Mouse (Mus musculus) brain, adult 2 months (tissue): ENCODE measurements around the gene Ptges2.

Experiments used
- DNase-seq: peaks from one replicate; pipeline ENCODE4 v3.0.0; 2011; ENCODE audit warnings: low read depth, low spot score

Gene Ptges2

DNA sequence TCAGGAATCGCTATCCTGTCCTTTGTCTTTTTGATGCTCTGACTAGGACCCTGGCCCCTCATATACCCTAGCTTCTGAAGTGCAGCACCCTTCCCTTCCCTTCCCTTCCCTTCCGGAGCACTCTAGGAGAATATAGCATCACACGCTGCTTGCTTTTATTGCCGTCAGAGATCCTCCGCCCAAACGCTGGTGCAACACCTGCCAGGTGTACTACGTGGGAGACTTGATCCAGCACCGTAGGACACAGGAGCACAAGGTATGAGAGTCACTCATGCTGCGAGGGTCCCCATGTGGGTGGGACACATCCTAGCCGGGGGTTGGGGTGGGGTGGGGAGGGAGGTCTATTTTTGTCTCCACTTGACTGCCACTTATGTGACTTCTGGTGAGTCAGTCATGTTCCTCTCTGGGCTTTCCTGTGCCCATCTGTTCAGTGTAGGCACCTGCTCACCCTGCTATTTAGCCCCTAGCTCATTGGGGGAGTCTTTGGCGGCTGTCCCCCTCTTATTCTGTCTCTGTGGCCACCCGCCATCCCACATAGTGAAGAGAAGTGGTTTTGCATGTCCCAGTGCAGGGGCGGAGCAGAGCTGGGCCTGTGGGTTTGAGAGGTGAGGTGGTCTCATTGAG lies 20.3 kb upstream of the Ptges2 start:
- DNase-seq, result peak; percentile 74

DNA sequence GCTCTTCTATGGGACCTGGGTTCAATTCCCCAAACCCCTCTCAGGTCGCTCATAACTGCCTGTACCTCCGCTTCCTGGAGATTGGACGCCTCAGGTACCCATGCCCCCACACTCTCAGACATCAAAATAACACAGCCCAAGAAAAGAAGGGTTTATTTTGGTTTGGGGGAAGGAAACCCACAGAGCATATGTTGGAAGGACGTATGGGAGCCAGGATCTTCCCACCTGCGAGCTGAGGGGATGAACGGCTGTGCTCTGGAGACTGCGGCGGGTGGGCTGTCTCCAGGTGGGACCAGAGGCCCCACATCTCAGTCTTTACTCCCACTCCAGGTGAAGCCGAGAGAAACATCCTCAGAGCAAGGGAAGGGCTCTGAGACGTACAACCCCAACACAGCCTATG lies 18.7 kb upstream of the Ptges2 start:
- peak; percentile 77 for DNase-seq

DNA sequence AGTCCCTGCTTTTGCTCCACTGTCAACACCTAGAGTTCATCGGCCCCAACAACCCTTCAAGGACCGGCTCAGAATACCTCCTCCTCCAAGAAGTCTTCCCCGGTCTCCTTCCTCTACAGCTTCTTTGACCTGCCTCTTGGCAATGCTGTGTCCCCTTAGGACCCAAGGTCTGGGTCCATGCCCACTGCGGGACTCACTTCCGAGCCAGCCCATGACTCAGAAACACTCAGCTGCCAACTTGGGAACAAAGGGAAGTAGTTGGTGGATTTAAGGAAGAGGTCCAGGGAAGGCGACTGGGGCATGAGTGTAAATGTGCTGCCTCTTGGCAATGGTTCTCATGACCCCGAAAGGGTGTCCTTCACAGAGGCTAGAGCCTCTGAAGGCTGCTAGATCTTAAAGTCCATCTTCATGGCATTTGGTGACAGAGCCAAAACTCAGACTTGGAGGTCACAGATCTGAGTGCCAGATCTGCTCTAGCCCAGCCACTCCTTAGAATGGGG lies 15.6 kb upstream of the Ptges2 start:
- no peak for DNase-seq

DNA sequence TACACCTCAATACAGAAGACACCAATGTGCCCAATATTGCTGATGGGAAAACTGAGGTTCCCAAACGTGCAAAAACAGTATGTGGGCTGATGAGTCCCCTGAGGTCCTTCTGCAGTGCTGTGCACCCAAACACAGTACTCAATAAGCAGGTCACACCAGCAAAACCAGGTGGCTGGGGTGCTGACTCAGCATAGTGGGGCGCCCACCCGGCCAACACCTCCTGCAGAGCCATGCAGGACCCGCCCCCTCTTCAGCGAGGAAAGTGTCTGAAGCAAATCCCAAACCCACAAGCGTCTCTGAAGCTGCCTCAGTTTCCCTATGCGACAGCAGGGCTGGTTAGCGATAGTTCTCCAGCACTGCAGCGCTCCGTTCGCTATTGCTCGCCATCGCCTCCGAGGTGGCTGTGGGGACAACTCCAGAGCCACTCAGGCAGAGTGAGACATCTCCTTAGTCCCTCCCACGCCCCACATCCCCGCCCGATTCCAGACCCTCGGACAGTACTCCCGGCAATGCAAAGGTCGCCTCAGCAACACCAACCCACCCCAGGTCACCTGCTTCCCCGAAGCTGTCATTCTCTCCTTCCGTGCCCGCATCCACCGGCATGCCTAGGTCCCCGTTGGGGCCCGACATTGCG lies 14.4 kb upstream of the Ptges2 start:
- DNase-seq, result peak; percentile 48

DNA sequence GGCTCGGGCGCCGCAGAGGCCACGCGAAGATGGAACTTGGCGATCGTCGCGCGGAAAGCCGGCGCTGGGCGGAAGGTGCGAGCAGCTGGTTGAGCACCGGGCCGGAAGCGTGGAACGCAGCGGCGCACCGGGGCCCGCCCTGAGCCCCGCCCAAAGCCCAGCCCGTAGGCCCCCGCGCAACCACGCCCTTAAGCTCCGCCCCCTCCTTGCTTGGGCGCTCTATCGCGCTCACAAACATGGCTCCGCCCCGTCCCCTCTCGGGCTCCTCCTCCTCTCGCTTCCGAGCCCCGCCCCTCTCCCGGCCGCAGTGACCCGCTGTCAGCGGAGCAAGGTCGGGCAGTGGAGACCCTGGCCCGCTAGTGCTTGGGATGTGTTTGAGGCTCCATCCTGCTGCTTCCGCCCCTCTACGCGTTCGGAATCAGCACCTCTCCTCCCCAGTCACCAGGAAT lies 13.9 kb upstream of the Ptges2 start, which contains the start of gene 1110008P14Rik:
1110008P14Rik (minus strand) TSS at position 164 of the 449 bp plus-strand sequence.
- DNase-seq, result peak; percentile 97

DNA sequence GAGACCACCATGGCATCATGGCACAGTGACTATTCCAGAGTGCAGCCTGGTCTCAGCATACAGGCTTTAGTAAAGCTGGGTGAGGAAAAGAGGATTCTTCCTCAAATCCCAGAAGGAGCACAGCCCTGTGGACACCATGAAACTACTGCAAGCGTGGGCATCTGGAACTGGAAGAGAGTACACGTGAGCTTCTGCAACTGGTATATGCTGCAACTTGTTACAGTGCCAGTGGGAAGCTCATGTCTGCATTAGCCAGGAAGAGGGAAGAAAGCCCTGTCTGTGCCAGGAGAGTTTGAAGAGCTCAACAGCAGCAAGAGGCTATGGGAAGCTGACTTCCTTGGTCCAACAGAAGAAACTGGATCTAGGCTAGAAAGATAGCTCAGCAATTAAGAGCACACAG lies 13.0 kb upstream of the Ptges2 start:
- DNase-seq, result peak; percentile 69

DNA sequence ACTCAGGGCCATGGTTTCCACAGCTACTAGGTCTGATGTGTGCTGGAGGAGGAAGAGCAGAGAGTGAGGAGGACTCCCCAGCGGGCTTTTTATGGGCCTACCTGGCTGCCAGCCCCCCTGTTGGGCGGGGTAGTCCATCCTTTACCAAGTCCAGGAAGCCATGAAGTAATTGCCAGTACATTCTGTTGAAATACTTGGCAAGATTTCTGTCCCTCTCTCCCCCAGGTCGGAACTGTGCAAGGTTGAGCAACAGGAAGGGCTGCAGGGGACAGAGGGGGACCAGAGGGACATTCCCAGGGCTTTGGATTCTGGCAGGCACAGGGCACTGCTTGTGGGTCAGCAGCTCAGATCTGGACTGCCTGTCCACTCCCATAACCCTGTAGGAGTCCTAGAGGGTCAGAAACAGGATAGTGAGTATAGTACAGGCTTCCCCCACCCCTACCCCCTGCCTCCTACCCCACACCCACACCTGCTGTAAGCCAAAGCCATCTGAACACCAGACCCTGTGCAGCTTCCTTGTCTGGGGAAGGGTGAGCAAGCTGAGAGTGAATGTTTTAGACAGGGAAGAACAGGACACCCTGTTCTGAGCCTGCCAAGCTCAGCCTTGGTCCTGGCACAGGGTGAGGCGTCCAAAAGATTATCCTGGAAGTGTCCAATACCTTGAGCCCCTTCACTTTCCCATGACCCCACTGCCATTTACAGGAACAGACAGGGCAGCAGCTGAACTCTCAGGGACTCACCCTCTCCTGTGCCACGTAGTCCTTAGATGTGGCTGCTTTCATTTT lies 7.8 kb upstream of the Ptges2 start, which contains the start of gene Lcn2:
Lcn2 (minus strand) TSS at position 547 of the 785 bp plus-strand sequence.
- no peak for DNase-seq

DNA sequence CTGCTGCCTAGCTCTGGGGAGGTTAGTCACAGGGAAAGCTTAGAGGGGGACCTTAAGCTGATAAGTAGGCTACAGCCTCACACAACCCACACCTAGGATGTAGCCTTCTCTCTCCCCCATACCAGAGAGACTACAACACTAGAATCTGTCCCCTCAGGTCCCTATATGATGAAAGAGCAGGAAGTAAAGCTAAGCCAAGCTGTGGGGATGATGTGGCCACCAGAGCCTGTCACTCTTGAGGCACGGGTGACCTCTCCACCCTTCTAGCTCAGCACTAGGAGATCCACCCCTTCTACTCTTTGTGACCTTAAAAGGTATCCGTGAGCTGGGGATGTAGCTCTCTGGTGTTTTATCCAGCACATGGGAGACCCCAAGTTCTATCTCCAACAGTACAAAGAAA lies 6.5 kb upstream of the Ptges2 start:
- DNase-seq, result no peak

DNA sequence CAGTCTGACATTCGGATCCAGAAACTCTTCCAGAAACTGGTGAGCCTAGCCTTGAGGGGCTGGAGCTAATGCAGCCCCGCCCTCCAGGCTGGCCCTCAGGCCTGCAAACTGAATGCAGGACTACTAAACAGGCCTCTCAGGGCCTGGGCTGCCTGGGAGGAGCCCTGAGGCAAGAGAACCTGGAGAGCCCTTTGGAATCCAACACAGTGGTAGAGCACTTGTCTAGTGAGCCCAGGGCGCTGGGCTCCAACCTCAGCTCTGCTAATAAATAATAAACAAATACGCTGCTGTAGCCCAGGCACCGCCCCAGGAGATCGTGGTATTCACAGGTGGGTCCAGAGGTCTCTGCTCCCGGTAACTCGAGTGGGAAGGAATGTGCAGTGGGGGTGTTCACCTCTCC lies 4.8 kb upstream of the Ptges2 start:
- no peak for DNase-seq

DNA sequence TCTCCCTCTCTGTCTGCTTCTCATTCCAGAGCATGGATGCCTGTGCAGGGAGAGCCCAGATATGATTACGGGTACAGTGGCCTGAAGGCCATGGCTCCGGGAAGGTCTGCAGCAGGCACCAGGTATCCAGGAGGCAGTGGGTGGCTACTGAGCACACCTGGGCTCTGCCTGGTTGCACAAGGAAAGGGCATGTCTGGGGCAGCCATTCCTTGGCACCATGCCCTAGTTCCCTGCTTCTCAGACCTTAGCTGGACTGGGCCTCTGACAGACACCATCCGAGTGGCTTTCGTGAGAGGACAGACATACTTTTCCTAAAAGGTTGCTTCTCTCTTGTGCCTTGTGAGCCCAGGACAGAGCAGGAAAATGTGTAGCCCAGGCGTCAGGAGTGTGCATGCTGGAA lies 3.6 kb upstream of the Ptges2 start:
- DNase-seq, result no peak

DNA sequence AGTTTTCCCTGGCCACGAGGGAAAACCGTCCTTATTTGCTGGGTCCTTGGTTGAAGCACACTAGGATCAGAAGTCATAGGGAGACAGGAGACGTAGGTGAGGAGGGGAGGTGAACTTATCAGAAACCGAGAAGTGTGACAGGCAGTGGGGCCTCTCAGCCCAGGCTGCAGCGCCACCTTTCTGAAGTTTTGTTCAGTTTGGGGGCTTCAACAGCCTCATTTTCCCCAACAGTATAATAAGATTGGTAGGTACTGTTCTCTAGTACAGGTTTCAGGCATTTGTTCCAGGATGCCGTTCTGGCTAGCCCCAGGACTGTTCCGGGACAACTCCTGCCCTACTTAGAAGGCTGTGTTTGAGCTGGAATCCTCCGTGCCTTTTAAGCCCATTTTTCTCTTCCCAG lies 723 bp upstream of the Ptges2 start:
- peak; percentile 61 for DNase-seq

DNA sequence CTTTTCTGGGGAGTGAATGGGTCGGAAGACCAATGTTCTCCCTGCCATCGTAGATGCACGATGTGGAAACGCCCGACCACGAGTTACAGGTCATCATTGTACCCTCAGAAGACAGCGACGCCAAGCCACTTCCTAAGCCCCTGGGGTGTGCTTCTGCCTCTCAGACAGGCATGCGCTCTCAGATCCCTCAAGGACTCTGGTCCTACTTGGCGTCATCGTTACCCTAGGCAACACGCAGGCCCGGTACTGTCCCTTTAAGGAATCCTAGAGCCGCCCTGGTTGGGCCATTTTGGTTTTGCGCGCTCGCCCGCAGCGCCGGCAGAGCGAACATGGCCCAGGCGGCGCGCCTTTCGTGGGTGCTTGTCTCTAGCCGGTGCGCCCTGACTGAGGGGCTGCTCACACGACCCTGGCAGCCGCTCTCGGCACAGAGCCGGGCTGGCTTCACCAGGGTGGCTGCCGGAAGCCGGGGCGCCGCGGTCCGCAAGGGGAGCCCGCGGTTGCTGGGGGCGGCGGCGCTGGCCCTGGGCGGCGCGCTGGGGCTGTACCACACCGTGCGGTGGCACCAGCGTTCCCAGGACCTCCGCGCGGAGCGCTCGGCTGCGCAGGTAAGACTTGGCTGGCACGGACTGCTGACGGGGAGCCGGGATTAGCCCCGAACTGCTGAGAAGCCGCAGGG lies 388 bp downstream of the Ptges2 start:
- DNase-seq, result peak; percentile 98

DNA sequence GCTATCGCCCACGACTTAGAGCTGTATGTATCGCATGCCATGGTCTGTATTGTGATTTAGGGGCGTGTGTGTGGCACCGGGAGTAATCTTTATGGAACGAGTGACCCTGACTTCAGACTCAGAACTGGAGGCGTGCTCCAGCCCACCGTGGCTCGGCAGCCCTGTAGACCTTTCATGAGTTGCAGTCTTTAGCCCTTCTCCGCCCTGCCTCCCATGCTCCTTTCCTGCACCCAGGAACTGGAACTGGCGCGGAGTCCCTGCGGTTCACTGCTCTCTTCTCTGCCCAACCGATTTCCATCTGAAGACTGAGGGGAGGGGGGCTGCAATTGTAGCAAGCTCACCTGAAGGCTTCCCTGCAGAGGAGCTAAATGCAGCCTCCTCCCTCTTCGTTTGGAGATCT lies 999 bp downstream of the Ptges2 start:
- DNase-seq, result no peak

DNA sequence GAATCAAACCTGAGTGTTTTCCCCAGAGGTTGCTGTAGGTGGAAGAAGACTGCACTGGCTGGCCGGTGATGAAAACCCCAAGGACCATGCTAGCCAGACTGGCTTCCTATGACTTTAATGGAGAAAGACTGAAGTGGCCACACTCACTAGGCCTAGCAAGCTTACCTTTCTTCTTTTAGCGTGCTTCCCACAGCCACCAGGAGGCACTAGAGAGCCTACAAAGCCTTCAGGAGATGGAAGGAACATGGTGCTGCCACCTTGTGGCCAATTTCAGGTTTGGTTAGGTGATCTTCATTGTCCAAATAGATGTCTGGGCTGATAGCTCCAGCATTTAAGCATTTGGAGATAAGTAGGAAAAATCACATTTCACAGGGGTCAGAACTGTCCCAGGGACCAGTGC lies 9.0 kb downstream of the Ptges2 start:
- DNase-seq, result peak; percentile 99

DNA sequence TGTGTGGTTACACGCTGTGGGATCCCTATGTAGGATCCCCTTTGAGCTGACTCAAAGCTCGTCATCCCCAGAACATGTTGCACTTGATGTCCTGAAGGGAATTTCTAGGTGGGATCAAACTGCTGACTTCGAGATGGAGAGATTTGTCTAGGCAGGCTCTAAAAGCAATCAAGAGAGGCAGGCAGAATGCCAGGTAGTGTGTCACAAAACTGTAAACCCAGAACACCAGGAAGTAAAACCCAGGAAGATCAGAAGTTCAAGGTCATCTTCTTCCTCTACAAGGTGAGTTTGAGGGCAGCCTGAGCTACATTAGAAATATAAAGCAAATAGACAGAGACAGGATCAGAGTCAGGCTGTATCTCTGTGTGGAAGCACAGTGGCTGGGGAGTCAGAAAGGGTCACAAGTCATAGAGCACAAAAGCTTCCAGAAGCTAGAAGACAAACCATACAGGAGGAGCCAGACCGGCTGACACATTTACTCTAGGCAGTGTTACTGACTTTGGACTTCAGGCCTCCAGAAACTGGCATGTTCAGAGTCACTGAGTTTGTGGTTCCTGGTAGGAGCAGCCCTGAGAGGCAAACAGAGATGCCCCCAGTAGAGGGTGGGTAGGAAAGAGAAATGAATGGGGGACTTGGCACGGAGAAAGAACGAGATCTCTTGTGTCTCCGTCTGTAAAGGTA lies 11.6 kb downstream of the Ptges2 start:
- DNase-seq, result no peak

DNA sequence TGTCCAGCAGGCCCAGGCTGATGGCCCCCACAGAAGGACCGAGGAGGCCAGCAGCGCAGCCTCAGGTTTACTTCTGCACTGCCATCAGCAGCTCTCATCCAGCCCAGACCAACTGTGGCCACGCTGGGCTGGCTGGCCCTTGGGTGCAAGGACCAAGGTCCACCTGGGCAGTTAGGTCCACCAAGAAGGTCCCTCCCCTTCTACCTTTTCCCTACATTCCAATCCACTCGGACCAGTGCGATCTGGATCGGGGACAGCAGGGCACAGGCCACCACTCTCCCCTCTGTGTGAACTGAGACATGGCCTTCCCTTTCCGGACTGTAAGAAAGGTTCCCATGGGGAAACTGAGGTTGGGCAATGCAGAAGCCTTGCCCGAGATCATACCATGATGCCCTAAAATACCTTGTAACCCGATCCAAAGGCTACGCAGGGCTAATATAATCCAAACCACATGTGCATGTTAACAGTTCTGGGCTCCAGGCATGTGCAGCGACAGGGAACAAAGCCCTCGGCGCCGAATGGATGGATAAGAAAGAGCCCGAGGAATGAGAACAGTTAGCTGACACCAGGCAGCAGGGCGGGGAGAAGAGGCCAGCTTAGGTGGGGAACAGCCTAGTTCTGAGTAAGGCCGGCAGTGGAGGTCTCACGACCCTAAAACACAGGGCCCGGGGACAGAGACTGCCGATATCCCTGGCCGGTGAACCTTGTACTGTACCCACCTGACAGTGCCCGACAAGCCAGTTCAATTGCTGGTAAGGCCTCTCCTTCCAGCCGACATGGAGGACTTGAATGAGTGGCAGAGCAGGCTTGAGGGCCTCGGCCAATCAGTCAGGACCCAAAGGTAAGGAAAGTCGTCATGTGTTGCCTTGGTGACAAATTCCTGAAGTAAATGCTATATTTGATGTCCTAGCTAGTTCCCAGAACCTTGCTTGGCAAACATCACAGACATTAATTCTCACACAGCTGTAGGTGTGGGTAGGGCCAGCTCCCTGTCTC lies 13.0 kb downstream of the Ptges2 start:
- DNase-seq, result no peak

DNA sequence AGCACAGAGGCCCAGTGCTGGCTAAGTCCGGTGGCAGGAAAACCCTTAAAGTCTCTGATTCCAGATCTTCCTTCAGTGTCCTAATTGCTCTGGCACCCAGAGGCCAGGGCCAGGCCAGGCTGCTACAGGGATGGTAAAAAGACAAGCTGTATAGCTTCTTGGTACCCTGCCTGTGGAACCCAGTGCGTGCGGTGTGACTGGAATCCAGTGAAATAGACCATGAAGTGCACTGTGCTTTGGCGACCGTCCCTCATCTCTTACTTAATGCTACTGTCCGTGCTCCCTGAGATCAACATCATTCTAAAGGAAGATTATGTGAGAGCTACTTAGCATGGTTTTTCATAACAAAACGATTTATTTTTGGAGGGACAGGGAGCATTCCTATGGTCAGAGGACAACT lies 15.7 kb downstream of the Ptges2 start:
- DNase-seq, result no peak

DNA sequence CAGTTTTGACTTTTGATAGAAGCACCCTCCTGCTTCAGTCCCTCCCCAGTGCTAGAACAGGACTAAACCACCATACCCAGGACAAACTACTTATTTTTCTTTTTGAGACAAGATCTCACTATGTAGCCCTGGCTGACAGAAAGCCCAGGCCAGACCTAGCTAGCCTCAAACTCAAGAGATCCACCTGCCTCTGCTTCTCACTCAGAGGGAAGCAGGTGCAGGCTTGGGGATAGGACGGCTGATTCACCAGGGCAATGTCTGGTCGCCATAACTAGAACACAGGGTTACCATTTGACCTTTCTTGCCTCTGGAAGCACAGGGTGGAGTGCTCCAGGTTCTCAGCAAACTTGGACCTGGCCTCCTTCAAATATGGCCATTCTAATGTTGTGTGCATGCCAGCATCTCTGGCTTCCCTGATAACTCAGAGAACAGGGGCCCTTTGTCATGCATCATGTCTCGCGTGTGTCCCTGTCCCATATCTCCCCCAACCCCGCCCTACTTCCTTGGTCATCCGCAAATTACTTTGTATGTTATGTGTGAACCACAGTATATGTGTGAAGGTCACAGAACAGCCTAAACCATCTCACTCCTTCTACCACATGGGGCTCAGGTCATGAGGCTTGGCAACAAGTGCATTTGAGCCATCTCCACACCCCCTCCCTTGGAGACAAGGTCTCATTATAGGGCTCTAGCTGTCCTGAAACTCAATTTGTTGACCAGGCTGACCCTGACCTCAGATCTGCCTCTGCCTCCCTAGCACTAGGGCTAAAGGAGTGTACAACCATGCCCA lies 17.2 kb downstream of the Ptges2 start:
- DNase-seq, result no peak

DNA sequence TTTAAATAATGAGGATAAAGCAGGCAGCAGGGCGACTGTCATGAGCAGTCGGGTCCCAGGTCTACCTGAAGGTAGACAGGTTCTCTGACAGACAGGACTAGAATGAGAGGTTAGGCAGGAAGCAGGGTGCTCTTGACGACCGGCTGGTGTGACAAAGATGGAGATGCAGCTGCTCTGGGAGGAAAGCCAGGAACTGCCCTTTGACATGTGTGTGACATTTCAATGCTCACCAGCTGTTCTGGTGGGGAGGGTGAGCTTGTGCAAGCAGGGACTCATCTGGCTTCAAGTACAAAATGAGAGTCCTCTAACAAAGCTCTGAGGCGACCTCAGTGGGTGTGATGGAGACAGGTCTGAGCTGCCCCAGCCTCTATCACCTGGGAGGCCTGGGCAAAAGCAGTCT lies 18.2 kb downstream of the Ptges2 start:
- DNase-seq, result no peak
